Mouse (Mus musculus) spleen, adult 2 months (tissue): ENCODE measurements around the gene Map2k1. TPM values are rescaled to one million over a fixed set of nuclear protein-coding genes. Genes with fewer than 3 reads are reported as not detected.
"Not testable (repeated sequence)": the region's sequence is repeated elsewhere in the genome, so short reads cannot be mapped to it uniquely, and the experiment has no call there.

Source experiments
- DNase-seq, 2 experiments: peaks; one replicate each; pipeline versions ENCODE4 v3.0.0 to v3.0.0-alpha.2; 2012 to 2021; ENCODE audit warnings: low spot score in 2 of 2, low read depth in 1 of 2
- H3K27ac ChIP-seq: fragments of 200-500 bp; 2 replicates; pipeline ENCODE4 v1.5.1; 2012; ENCODE audit warnings: low read length, inconsistent platforms; ENCODE audit not compliant: insufficient read depth
- H3K27me3 ChIP-seq: fragments of 200-500 bp; 2 replicates; pipeline ENCODE4 v1.6.1; 2012; ENCODE audit warnings: mild to moderate bottlenecking, moderate library complexity, low read length, inconsistent platforms; ENCODE audit not compliant: control insufficient read depth, insufficient read depth
- H3K36me3 ChIP-seq: fragments of 200-500 bp; 2 replicates; pipeline ENCODE4 v1.6.1; 2012; ENCODE audit warnings: mild to moderate bottlenecking, low read length, inconsistent platforms; ENCODE audit not compliant: control insufficient read depth, insufficient read depth
- H3K4me1 ChIP-seq: fragments of 200-500 bp; 2 replicates; pipeline ENCODE4 v1.6.1; 2011; ENCODE audit warnings: inconsistent platforms; ENCODE audit not compliant: control insufficient read depth, insufficient read depth, insufficient read length
- H3K4me3 ChIP-seq: fragments of 200-500 bp; 2 replicates; pipeline ENCODE4 v1.5.1; 2011; ENCODE audit warnings: mild to moderate bottlenecking, inconsistent platforms; ENCODE audit not compliant: insufficient read depth, insufficient read length; ENCODE audit errors: extremely low read depth
- CTCF ChIP-seq: fragments of 200-500 bp; IDR thresholded peaks from 2 replicates; pipeline ENCODE4 v1.5.1; 2011; ENCODE audit warnings: mild to moderate bottlenecking, inconsistent platforms; ENCODE audit not compliant: insufficient read depth, insufficient read length, insufficient replicate concordance; ENCODE audit errors: extremely low read depth
- POLR2A ChIP-seq: fragments of 200-500 bp; IDR thresholded peaks from 2 replicates; pipeline ENCODE4 v1.6.1; 2011; ENCODE audit warnings: low read depth, low read length, inconsistent platforms
- WGBS: fragments of 180-500 bp; shearing (Covaris S2); methylation state at CpG from one replicate; pipeline ENCODE4 v1.1.7; 2018; 5-methylcytosine and 5-hydroxymethylcytosine counted together
- polyA plus RNA-seq: library from polyadenylated mRNA; depleted of rRNA; stranded (reverse); fragments of >200 nt; gene quantifications from 2 replicates; pipeline ENCODE4 v1.2.3, GENCODE M21; 2012; rRNA removed

Map2k1 gene
- polyA plus RNA-seq, result 35.6 and 38.0 TPM in 2 replicates

GRCm38 (mm10) chr9:64253021-64253904, at the start of gene Map2k1:
Map2k1 (minus strand) TSS chr9:64253631.
- Histone ChIP-seq H3K27me3 (no peaks in the 10 kb centered on the region), H3K4me1 (peaks cover 9% of the 10 kb centered on the region; the same call in 1 of the 2 replicates), H3K36me3 (no peaks in the 10 kb centered on the region), H3K4me3 (peak within 1 kb of the TSS; percentile 77), H3K27ac (peak within 1 kb of the TSS; percentile 87)
- peak; percentile 59; the same call in 1 of the 2 replicates for TF ChIP-seq CTCF
- TF ChIP-seq POLR2A, result peak; percentile 98
- under 1% methylated on average over 89 of the region's 89 CpGs for WGBS
- peak; percentile 97 to 100 for DNase-seq

- DNase-seq, H3K27me3 ChIP-seq, H3K4me1 ChIP-seq, H3K27ac ChIP-seq, H3K4me3 ChIP-seq: not testable (repeated sequence)
- peaks cover 24% of the 10 kb centered on the region for H3K36me3 ChIP-seq
- WGBS, result 91% methylated on average over 4 of the region's 4 CpGs
Measured at GRCm38 (mm10) chr9:64303086-64303485, 49.7 kb upstream of the Map2k1 start.

GRCm38 (mm10) chr9:64282404-64282987, 29.1 kb upstream of the Map2k1 start:
- TF ChIP-seq CTCF (no peak), POLR2A (no peak)
- Histone ChIP-seq H3K36me3 (no peaks in the 10 kb centered on the region), H3K27me3 (no peaks in the 10 kb centered on the region), H3K4me1 (no peaks in the 10 kb centered on the region), H3K27ac (no peak overlapping the region), H3K4me3 (no peak overlapping the region)
- WGBS, result 20% methylated on average over 5 of the region's 5 CpGs
- DNase-seq, result no peak

- Histone ChIP-seq H3K4me3 (peak overlapping the region; percentile 83), H3K36me3 (no peaks in the 10 kb centered on the region), H3K4me1 (no peaks in the 10 kb centered on the region), H3K27me3 (no peaks in the 10 kb centered on the region), H3K27ac (peak overlapping the region; percentile 45; the same call in 1 of the 2 replicates)
- DNase-seq, result no peak
- no peak for TF ChIP-seq CTCF
- no peak for TF ChIP-seq POLR2A
- 0% methylated on average over 24 of the region's 24 CpGs for WGBS
Measured at GRCm38 (mm10) chr9:64281781-64282178, 28.3 kb upstream of the Map2k1 start.

GRCm38 (mm10) chr9:64281105-64281780, 27.8 kb upstream of the Map2k1 start, which contains the start of gene Tipin:
Tipin (plus strand) TSS chr9:64281581.
- H3K36me3 ChIP-seq, result no peaks in the 10 kb centered on the region
- 2% methylated on average over 46 of the region's 46 CpGs for WGBS
- peak within 1 kb of the TSS; percentile 45; the same call in 1 of the 2 replicates for H3K27ac ChIP-seq
- no peaks in the 10 kb centered on the region for H3K4me1 ChIP-seq
- peak within 1 kb of the TSS; percentile 83 for H3K4me3 ChIP-seq
- no peaks in the 10 kb centered on the region for H3K27me3 ChIP-seq
- TF ChIP-seq CTCF (no peak), POLR2A (peak; percentile 58)
- peak; percentile 88 to 96 for DNase-seq

GRCm38 (mm10) chr9:64278665-64279310, 25.4 kb upstream of the Map2k1 start:
- WGBS, result 92% methylated on average over 6 of the region's 6 CpGs
- no peak for DNase-seq

More at GRCm38 (mm10) chr9:64278665-64279310, 25.4 kb upstream of the Map2k1 start:
- no peak overlapping the region for H3K4me3 ChIP-seq
- H3K27ac ChIP-seq, result no peak overlapping the region
- TF ChIP-seq CTCF, result no peak
- TF ChIP-seq POLR2A, result no peak
- H3K36me3 ChIP-seq, result no peaks in the 10 kb centered on the region
- H3K4me1 ChIP-seq, result no peaks in the 10 kb centered on the region
- no peaks in the 10 kb centered on the region for H3K27me3 ChIP-seq
